Mouse (Mus musculus) heart, adult 2 months (tissue): ENCODE results near the gene Zfp648.

Source experiments
- CTCF ChIP-seq: fragments of 200-600 bp; IDR thresholded peaks from 2 replicates; pipeline ENCODE4 v1.8.1; 2022; ENCODE audit warnings: antibody characterized with exemption, mild to moderate bottlenecking, moderate library complexity
- EP300 ChIP-seq: fragments of 200-500 bp; IDR thresholded peaks from 2 replicates; pipeline ENCODE4 v1.6.1; 2011; ENCODE audit warnings: low read depth, low read length, control low read depth; ENCODE audit not compliant: insufficient read depth
- POLR2A ChIP-seq: fragments of 200-500 bp; IDR thresholded peaks from 2 replicates; pipeline ENCODE4 v1.6.1; 2011; ENCODE audit warnings: mild to moderate bottlenecking, low read depth, low read length, control low read depth; ENCODE audit not compliant: insufficient read depth

GRCm38 (mm10) chr1:154177781-154178180 is 23.2 kb upstream of the Zfp648 start:
- TF ChIP-seq POLR2A = no peak
- TF ChIP-seq CTCF = no peak
- no peak for TF ChIP-seq EP300
